Mouse (Mus musculus): ENCODE measurements around the gene Fam107a. TPM values are rescaled to one million over a fixed set of nuclear protein-coding genes. Genes with fewer than 3 reads are reported as not detected.

The Fam107a gene
- total and polyA plus RNA-seq, 3 experiments: not detected

- Histone ChIP-seq H3K4me1 (ENCODE audit: control insufficient read depth in 1 of 2, insufficient read depth in 2 of 2, low read length in 2 of 2) (no peaks in the 10 kb centered on the region), H3K27me3 (ENCODE audit: control insufficient read depth in 1 of 2, insufficient read depth in 2 of 2, low read length in 2 of 2) (no peaks in the 10 kb centered on the region; a peak in 1 of 4 replicates), H3K79me2 (ENCODE audit: control insufficient read depth, insufficient read depth, low read length, poor library complexity) (no peaks in the 10 kb centered on the region), H3K9me3 (replicated peaks; ENCODE audit: insufficient read depth, low read length) (no peaks in the 10 kb centered on the region), H3K4me3 (ENCODE audit: control insufficient read depth in 1 of 2, insufficient read depth in 1 of 2, low read depth in 2 of 2, low read length in 2 of 2) (no peak overlapping the region), H3K27ac (ENCODE audit: control insufficient read depth, low read depth, low read length) (no peak overlapping the region), H3K36me3 (ENCODE audit: control insufficient read depth in 1 of 2, insufficient read depth in 2 of 2, low read length in 2 of 2) (no peaks in the 10 kb centered on the region), H3K9ac (ENCODE audit: control insufficient read depth, low read depth, low read length, poor library complexity, severe bottlenecking) (no peak overlapping the region)
- DNase-seq (ENCODE audit: low read depth, low spot score): no peak
- TF ChIP-seq MAX (IDR thresholded peaks at IDR 0.05; ENCODE audit: low read length) (no peak), CHD1 (IDR thresholded peaks at IDR 0.05; ENCODE audit: low read depth, low read length) (no peak), MYB (IDR thresholded peaks at IDR 0.05; ENCODE audit: low read depth, low read length) (no peak), ELF1 (IDR thresholded peaks at IDR 0.05; ENCODE audit: low read depth, low read length) (no peak), UBTF (IDR thresholded peaks at IDR 0.05; ENCODE audit: borderline replicate concordance, insufficient read depth, low read depth, low read length) (no peak), TBP (IDR thresholded peaks at IDR 0.05; ENCODE audit: low read depth, low read length) (no peak), KAT2A (conservative IDR thresholded peaks at IDR 0.05; ENCODE audit: low read depth, low read length) (no peak), ZKSCAN1 (IDR thresholded peaks at IDR 0.05; ENCODE audit: low read depth, low read length) (no peak), RCOR1 (IDR thresholded peaks at IDR 0.05; ENCODE audit: low read depth, low read length) (no peak), HCFC1 (IDR thresholded peaks at IDR 0.05; ENCODE audit: low read depth, low read length) (no peak), EP300 (IDR thresholded peaks at IDR 0.05; ENCODE audit: low read depth in 1 of 2, low read length in 2 of 2) (no peak), MXI1 (IDR thresholded peaks at IDR 0.05; ENCODE audit: low read depth, low read length) (no peak), POLR2AphosphoS5 (IDR thresholded peaks at IDR 0.05; ENCODE audit: borderline replicate concordance, low read depth, low read length) (no peak), ZMIZ1 (IDR thresholded peaks at IDR 0.05; ENCODE audit: low read depth, low read length) (no peak), GABPA (IDR thresholded peaks at IDR 0.05; ENCODE audit: low read depth, low read length) (no peak)
These were observed 59.1 kb downstream of the Fam107a start for GRCm38 (mm10) chr14:8258752-8259151.

- no peaks in the 10 kb centered on the region for H3K4me1 ChIP-seq (ENCODE audit: control insufficient read depth in 1 of 2, insufficient read depth in 2 of 2, low read length in 2 of 2)
- no peaks in the 10 kb centered on the region; a peak in 1 of 4 replicates for H3K27me3 ChIP-seq (ENCODE audit: control insufficient read depth in 1 of 2, insufficient read depth in 2 of 2, low read length in 2 of 2)
- no peaks in the 10 kb centered on the region for H3K9me3 ChIP-seq (replicated peaks; ENCODE audit: insufficient read depth, low read length)
- no peaks in the 10 kb centered on the region for H3K79me2 ChIP-seq (ENCODE audit: control insufficient read depth, insufficient read depth, low read length, poor library complexity)
- no peak overlapping the region for H3K27ac ChIP-seq (ENCODE audit: control insufficient read depth, low read depth, low read length)
- H3K4me3 ChIP-seq (ENCODE audit: control insufficient read depth in 1 of 2, insufficient read depth in 1 of 2, low read depth in 2 of 2, low read length in 2 of 2): no peak overlapping the region
- H3K9ac ChIP-seq (ENCODE audit: control insufficient read depth, low read depth, low read length, poor library complexity, severe bottlenecking): no peak overlapping the region
- DNase-seq (ENCODE audit: low read depth, low spot score): no peak
- no peak for TF ChIP-seq KAT2A (conservative IDR thresholded peaks at IDR 0.05; ENCODE audit: low read depth, low read length)
- TF ChIP-seq SIN3A (IDR thresholded peaks at IDR 0.05; ENCODE audit: low read length): no peak
- TF ChIP-seq USF2 (IDR thresholded peaks at IDR 0.05; ENCODE audit: borderline replicate concordance in 1 of 2, insufficient read depth in 1 of 2, low read depth in 1 of 2, low read length in 2 of 2): no peak
- no peak for TF ChIP-seq MAZ (IDR thresholded peaks at IDR 0.05; ENCODE audit: low read depth, low read length)
- no peak for TF ChIP-seq MAFK (IDR thresholded peaks at IDR 0.05; ENCODE audit: borderline replicate concordance, low read depth, low read length)
- TF ChIP-seq EP300 (IDR thresholded peaks at IDR 0.05; ENCODE audit: low read depth in 1 of 2, low read length in 2 of 2): no peak
- no peak for TF ChIP-seq ZMIZ1 (IDR thresholded peaks at IDR 0.05; ENCODE audit: low read depth, low read length)
- TF ChIP-seq NELFE (IDR thresholded peaks at IDR 0.05; ENCODE audit: low read depth, low read length): no peak
- TF ChIP-seq HCFC1 (IDR thresholded peaks at IDR 0.05; ENCODE audit: low read depth, low read length): no peak
- no peaks in the 10 kb centered on the region for H3K36me3 ChIP-seq (ENCODE audit: control insufficient read depth in 1 of 2, insufficient read depth in 2 of 2, low read length in 2 of 2)
These were observed 59.5 kb downstream of the Fam107a start for GRCm38 (mm10) chr14:8258335-8258627.

Measured in MEL (cell line).